Mouse (Mus musculus): ENCODE results near the gene Aff3.
A peak's percentile ranks its signal among the peaks of the same experiment; 100 is the strongest.
"Not testable (repeated sequence)": the region's sequence is repeated elsewhere in the genome, so short reads cannot be mapped to it uniquely, and the experiment has no call there.

The Aff3 gene

GRCm38 (mm10) chr1:38436471-38437340 is 228.0 kb downstream of the Aff3 start:
- DNase-seq (ENCODE audit: low spot score): no peak

- not testable (repeated sequence) for DNase-seq (ENCODE audit: low spot score)
Observed at GRCm38 (mm10) chr1:38430311-38430710, 234.4 kb downstream of the Aff3 start.

- no peak for DNase-seq (ENCODE audit: low spot score)
Observed at GRCm38 (mm10) chr1:38428708-38429683, 235.8 kb downstream of the Aff3 start.

- no peak for DNase-seq (ENCODE audit: low spot score)
Observed at GRCm38 (mm10) chr1:38422921-38423320, 241.8 kb downstream of the Aff3 start.

- DNase-seq (ENCODE audit: low spot score): no peak
Observed at GRCm38 (mm10) chr1:38419331-38419730, 245.4 kb downstream of the Aff3 start.

GRCm38 (mm10) chr1:38418181-38419032 is 246.3 kb downstream of the Aff3 start:
- DNase-seq (ENCODE audit: low spot score): no peak

- DNase-seq (ENCODE audit: low spot score): no peak
Observed at GRCm38 (mm10) chr1:38417196-38417595, 247.6 kb downstream of the Aff3 start.

GRCm38 (mm10) chr1:38415511-38415910 is 249.2 kb downstream of the Aff3 start:
- DNase-seq (ENCODE audit: low spot score): no peak

GRCm38 (mm10) chr1:38411106-38411505 is 253.6 kb downstream of the Aff3 start:
- no peak for DNase-seq (ENCODE audit: low spot score)

GRCm38 (mm10) chr1:38410457-38410856 is 254.3 kb downstream of the Aff3 start:
- no peak for DNase-seq (ENCODE audit: low spot score)

GRCm38 (mm10) chr1:38408241-38408640 is 256.5 kb downstream of the Aff3 start:
- DNase-seq (ENCODE audit: low spot score): no peak

GRCm38 (mm10) chr1:38403781-38404180 is 261.0 kb downstream of the Aff3 start:
- no peak for DNase-seq (ENCODE audit: low spot score)

GRCm38 (mm10) chr1:38401856-38402255 is 262.9 kb downstream of the Aff3 start:
- DNase-seq (ENCODE audit: low spot score): no peak

GRCm38 (mm10) chr1:38399269-38399668 is 265.5 kb downstream of the Aff3 start:
- no peak for DNase-seq (ENCODE audit: low spot score)

- no peak for DNase-seq (ENCODE audit: low spot score)
Observed at GRCm38 (mm10) chr1:38398566-38398965, 266.2 kb downstream of the Aff3 start.

GRCm38 (mm10) chr1:38395194-38395681 is 269.5 kb downstream of the Aff3 start:
- DNase-seq (ENCODE audit: low spot score): no peak

GRCm38 (mm10) chr1:38394493-38394892 is 270.3 kb downstream of the Aff3 start:
- no peak for DNase-seq (ENCODE audit: low spot score)

- DNase-seq (ENCODE audit: low spot score): no peak
Observed at GRCm38 (mm10) chr1:38393516-38393915, 271.2 kb downstream of the Aff3 start.

GRCm38 (mm10) chr1:38392928-38393327 is 271.8 kb downstream of the Aff3 start:
- DNase-seq (ENCODE audit: low spot score): peak; percentile 72

- DNase-seq (ENCODE audit: low spot score): no peak
Observed at GRCm38 (mm10) chr1:38390886-38391249, 273.9 kb downstream of the Aff3 start.

- DNase-seq (ENCODE audit: low spot score): no peak
Observed at GRCm38 (mm10) chr1:38390235-38390885, 274.4 kb downstream of the Aff3 start.

Data from urinary bladder, postnatal 14 days (tissue).